Mouse (Mus musculus) embryo, embryonic 11.5 days (tissue): ENCODE data around the gene Fbxo28.
A peak's percentile ranks its signal among the peaks of the same experiment; 100 is the strongest.

Experiments
- DNase-seq: peaks from one replicate; pipeline ENCODE4 v3.0.0-alpha.2; 2012; ENCODE audit warnings: low read depth, low spot score

The Fbxo28 gene

DNA sequence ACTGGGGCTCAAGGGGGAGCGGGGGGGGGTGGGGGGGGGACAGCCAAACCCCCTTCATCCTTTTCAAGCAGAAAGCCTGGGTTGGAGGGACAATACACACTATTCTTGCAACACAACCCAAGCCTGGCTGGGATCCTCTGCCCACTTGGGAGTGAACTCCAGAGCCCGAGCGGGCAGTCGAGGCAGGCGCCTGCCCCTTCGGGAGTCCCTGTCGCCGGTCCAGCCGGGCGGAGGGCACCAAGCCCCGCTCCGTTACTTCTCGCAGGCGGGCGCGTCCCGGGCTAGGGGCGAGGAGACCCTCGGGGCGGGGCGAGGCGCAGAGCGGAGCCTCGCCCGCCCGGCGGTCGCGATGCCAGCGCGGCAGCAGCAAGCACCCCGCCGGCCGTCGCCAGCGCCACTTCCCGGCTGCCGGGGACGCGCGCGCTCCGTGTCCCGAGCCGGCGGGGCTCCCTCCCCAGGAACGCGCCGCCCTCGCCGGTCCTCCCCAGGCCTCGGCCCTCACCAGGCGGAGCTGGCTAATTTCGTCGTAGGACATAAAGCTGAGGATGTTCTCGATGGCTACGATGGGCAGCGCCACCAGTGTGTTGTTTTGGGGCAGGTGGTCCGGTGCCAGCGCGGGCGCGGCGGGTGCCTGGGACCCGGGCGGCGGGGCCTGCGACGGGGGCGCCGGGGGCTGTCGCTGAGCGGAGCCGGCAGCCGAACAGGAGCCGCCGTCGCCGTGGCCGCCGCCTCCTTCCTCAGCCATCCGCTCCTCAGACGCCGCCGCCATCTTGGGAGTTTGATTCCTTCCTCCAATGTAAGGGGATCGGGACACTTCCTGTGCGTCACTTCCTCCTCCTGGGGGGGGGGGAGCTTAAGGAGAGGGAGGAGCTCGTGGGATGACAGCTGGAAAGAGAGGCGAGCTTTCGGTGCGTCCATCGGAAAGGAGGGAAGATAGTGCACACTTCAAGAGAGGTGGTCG is at the start of gene Fbxo28:
Fbxo28 (minus strand) TSS at position 809 of the 961 bp plus-strand sequence.
- peak; percentile 68 for DNase-seq

DNA sequence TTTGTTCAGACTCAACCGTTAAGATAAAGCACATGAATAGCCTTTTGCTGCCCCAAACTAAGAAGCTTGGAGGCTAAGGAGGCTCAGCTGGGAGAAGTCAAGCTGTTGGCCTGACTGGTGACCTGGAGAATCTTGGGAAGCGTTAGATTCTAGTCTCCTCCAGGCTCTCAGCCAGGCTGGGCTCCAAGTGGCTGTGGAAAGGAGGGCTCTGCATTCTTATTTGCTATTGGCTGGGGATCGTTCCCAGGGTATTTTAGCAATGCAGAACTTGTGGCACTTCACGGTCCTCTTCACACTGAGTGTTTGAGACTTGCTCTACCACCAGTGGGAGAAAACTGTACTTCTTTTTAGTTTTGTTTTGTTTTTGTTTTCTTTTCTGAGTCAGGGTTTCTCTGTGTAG is 47.3 kb upstream of the Fbxo28 start:
- DNase-seq, result no peak

DNA sequence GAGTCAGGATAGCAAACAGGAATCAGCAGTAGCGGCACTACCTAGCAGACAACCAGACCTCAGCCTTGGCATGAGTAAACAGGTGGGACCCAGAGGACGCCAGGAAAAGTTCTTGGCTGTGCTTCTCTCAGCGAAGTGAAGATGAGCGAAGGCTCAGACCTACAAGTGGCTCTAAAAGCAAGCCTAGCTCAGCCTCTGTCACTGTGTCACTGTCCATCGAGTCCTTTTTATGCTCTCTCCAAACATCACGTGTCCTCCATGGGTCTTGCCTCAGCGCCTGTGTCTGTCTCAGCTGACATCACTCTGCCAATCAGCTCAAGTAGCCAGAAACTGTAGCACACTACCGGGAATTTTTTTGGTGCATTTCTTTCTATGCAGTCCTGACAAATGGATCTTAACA is 45.0 kb upstream of the Fbxo28 start:
- DNase-seq, result no peak

DNA sequence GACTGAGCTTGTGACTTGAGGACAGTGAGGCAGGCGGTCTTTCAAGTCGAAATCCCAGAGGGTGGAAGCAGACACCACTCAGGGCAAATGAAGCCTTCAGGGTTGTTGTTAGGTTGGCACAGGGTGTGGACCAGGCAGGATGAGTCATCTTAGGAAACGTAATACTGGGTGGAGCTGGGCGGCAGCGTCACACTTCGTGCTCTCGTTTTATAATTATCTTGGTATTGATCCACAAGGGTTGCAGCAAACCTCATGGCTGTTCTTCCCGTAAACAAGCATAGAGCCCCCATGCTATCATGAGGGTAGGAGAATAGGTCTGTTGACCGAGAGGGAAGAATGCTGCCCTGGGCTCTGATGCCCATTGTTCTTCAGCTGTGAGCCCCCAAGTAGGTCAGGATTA is 41.7 kb upstream of the Fbxo28 start:
- DNase-seq, result no peak

DNA sequence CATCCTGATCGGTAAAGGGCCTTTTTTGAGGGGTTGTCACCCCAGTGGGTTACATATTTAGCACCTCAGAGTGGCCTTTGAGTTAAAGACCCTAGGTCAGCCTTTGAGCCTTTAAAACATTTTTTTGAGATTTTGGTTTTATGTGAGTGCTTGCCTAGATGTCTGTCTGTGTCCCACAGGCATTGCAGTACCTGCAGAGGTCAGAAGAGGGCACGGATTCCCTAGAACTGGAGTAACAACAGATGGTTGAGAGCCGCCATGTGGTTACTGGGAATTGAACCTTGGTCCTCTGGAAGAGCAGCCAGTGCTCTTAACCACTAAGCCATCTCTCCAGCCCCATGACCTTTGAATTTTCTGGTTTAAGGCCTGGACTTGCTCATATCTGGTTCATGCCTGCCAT is 39.9 kb upstream of the Fbxo28 start:
- DNase-seq, result no peak

DNA sequence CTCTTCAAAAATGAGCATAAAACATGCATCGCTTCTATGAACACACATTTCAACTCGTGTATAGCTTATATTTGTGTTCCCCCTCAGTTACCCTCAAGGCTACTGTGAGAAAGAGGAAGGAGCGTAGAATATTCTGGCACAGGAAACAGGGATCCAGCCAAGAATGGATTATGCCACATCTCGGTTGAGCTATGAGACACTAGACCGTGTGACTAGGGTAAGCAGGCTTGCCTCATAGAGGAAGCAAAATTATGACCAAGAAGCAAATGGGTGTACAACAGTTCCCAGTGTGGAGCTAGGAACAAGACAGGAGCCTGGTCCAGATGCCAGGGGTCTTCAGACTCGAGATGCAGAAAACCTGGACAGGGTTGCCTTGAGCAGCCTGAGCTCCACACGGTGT is 39.3 kb upstream of the Fbxo28 start:
- DNase-seq, result no peak

DNA sequence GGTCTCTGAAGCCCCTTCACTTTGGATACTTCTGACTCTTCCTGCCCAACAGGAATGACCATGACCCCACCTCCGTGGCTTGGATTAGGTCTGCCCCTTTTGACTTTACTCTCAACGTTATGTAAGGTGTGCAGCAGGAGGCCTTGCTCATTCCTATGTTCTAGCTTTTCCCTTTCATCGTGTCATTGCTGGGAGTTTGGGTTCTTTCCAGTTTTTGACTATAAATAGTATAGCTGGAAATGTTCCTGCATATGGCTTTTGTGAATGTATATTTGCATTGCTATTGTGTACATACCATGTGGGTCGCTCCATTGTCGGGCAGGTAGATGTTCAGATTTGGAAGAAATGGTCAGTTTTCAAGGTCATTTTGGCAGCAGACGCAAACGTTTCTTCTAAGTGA is 37.4 kb upstream of the Fbxo28 start:
- no peak for DNase-seq

DNA sequence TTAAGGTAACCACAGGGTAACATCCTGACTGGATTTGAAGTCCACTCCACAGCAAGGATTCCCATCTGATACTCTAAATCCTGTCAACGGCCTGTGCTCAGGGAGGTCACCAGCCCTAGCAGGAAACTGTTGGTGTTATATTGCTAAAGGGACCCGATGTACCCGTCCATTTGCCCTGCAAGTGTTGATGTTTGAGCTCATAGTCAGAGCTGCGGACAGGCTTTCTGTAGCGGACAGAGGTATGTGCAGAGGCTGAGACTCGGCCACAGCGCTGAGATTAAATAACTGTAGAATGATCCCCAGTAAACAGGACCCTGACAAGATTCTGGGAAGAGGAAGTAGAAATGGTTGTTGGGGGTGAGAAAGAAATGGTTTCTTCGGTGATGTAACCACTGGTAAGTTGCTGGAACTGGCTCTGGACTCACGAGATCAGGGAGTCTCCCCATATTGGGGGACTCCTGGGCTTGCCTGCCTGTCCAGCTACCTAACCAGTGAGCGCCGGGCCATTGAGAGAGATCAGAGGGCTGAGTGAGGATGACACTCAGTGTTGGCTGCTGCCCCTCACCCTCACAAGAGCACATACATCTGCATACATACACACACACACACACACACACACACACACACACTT is 36.9 kb upstream of the Fbxo28 start:
- no peak for DNase-seq

DNA sequence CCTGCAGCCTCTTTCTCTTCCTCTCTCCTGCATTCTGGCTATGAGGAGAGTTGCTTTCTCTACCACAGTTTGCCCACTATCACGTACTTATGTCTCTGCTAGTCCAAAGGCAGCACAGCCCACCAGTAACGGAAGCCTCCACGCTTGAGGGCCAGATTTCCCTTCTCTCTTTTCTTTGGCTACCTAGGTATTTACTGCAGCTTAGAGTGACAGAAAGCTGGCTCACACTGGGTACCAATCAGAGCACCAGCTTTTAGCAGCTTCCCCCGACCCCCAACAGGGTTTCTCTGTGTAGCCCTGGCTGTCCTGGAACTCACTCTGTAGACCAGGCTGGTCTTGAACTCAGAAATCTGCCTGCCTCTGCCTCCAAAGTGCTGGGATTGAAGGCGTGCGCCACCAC is 36.1 kb upstream of the Fbxo28 start:
- DNase-seq, result no peak

DNA sequence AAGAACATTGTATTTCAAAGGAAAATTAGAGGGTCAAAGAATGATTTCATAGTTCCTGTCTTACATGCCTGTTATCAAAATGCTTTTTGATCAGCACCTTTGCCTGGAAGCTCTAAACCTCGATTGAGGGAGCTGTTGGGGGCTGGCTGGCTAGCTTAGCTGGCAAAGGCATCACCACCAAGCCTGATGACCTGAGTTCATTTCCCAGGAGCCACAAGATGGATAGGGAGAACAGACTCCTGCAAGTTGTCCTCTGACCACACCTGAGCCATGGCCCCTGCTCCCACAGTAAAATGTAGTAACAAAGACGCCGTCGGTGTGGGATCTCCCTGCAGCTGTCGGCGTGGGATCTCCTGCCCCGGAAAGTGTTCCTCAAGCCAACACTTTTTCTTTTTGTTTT is 35.4 kb upstream of the Fbxo28 start:
- no peak for DNase-seq

DNA sequence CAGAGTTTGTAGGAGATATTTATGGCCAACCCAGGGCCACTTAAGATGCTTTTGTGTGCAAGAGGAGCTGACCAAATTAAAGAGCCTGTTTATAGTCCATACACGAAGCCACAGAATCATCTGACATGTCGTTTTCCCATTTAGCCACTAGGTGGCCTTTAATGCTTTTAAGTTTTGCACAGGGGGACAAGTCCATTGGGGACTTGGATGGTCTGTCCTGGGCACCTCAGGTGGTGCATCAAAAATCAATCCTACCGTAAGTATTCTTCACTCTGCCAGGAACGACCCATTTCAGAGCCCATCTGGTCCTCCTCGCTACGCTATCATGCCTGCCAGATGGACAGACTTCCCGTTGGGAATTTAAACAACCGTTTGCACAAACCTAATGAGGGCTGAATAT is 34.8 kb upstream of the Fbxo28 start:
- peak; percentile 61 for DNase-seq

DNA sequence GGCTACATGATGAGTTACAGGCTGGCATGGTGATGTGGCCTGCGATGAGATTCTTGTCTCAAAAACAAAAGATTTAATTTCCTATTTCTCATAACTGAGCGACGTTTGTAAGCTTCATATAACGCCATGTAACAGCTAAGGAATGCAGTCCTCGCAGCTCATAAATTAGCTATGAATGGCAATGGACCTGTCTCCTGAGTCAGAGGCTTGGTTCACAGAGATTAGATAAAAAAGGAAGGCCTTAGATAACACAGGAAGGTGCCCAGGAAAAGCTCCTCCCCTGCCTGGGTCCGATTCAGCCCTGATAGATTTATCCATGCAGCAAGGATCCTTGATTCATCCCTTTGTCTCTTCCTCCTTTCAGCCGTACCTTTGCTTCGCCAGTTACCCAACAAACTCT is 30.5 kb upstream of the Fbxo28 start:
- no peak for DNase-seq

DNA sequence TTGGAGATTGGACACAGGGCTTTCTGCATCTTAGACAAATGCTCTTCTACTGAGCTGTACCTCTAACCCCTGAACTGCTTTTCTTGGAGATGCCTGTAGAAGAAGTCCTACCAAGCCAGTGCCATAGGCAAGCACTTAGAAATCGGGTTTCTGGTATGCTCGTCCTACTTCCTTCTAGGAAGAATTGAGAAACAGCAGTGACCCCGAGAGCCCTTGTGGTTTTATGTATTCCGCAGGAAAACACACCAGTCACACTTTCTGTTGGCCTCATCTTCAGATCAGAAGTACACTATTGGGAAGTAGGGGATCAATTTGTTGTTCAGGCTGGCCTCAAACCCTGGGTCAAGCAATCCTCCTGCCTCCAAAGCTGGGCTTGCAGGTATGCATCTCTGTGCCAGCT is 28.0 kb upstream of the Fbxo28 start:
- DNase-seq, result no peak

DNA sequence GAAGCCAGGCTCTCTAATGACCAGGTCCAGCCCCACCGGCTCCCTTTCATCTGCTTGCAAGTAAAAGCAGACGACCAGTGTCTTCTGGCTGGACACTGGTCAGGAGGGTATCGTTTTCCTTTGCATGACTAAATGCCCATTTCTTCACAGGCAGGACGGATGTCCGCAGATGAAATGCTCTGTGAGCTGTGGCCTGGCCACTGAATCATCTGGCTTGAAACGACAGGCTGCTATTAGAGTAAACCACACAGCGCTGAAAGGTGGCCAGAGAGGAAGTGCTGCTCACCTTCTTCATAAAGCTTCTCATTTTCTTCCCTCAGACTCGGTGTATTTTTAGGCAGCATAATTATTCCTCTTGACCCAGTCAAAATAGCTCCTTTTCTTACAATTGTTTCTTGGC is 27.4 kb upstream of the Fbxo28 start:
- DNase-seq, result no peak

DNA sequence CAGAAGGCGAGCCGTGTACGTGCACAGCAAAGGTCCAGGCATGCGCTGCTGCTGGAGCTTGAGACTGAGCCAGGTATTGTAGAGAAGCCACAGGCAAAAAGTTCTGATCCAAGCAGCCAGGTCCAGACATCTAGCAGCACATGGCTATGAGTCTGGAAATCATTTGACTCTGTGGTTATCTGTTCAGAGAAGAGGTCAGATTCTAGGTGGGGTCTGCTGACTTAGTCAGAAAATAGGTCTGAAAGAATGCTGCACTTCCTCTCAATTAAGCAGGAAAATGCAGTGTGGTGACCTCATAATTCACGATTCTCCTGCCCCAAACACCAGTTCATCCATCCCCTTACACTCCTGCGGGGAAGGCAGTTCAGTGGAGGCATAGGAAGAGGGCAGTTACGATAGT is 26.9 kb upstream of the Fbxo28 start:
- no peak for DNase-seq

DNA sequence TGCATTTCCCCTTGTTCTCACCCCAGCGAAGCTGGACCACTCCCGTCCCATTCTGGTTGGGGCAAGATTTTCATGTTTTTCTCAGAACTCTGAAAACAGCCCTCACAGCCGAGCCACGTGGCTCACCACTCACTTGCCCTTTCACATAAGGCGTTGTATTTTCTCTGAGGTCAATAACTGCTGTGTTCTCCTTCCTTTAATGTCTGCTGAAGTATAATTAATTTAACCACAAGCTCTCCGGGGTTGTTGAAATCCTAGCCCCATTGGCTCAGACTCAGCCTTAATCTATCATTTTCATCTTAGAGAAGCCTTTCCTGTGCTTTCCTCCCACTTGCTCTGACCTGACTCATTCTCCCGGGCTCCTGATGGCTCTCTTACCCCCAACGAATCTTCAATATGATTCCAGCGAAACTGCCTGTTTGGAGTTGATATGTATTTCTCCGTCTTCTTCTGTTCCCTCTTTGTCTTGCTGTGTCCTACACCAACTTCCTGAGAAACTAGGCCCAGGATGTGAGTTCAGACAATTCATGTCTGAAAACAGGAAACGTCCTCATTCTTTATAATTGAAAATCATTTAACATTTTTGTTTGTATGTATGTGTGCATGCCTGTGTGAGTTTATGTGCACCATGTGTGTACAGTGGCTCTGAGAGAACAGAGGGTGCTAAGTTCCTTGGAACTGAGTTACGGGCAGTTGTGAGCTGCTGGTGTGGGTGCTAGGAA is 22.4 kb upstream of the Fbxo28 start:
- no peak for DNase-seq

DNA sequence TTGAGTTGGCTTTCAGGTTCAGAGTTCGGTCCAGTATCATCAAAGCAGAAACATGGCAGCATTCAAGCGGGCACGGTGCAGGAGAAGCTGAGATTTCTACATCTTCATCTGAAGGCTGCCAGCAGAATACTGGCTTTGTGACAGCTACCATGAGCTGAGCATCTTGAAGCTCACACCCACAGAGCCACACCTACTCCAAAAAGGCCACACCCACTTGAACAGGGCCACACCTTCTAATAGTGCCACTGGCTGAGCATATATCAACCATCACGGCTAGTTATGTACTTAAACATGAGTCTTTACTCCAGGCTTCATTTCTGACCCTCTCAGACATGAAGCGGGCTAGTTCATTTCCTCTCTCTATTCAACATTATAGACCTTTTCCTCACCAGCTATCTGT is 21.3 kb upstream of the Fbxo28 start:
- DNase-seq, result no peak

DNA sequence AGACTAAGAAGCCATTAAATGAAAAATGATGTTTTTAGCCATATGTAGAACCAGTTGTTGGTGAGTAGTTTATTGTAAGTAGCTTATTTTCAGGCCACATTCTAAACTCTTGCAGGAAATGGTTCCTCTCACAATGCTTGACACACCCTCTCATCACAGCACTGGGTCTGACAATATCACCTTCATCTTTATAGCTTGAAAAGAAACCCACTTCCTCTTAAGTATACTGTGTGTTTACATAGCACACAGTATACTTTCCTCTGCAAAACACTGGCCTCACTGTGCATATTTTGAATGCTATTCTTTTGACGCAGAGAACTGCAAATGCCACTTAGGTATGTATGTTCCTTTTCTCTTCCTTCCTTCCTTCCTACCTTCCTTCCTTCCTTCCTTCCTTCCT is 16.7 kb upstream of the Fbxo28 start:
- no peak for DNase-seq

DNA sequence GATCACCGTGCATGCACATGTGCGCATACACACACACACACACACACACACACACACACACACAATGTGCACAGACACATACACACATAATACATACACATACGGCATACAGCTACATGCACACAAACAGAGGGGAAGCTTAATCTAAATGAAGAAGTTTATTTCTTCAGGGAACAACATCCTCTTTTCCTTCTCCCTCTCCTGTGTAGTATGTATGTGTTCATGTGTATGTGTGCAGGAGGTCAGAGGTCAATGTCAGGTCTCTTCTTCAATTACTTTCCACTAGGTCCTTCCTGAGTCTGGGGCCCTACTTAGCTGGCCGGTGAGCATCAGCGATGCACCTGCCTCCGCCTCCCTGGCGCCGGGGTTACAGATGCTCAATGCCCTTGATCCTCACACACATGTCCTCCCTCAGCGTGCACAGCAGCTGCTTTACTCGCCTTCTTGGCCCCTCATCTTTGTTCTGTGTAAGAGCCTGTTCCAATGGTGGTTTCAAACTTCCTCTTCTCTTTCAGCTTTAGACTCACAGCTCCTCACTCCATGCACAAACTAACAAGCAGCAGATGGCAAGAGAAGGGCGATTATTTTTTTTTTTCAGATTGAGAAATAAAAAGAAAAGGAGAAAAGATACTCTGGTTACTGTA is 13.2 kb upstream of the Fbxo28 start:
- DNase-seq, result no peak

DNA sequence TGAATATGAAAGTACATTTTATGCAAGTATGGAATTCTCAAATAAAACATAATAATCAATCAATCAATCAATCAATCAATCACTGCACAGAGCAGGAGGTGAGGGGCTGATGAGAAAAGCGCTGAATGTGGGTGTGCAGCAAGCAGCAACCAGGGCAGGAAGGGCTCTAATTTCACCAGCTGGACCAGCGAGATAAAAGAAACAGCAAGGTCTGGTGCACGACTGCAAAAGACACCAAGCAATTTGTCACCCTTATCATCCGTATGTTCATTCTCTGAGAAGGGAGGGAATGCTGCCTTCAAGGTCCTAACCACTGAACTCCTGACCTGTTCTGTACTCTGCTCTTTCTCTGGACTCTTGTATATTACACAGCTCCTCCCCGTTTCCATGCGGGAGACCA is 8.1 kb upstream of the Fbxo28 start:
- DNase-seq, result no peak

DNA sequence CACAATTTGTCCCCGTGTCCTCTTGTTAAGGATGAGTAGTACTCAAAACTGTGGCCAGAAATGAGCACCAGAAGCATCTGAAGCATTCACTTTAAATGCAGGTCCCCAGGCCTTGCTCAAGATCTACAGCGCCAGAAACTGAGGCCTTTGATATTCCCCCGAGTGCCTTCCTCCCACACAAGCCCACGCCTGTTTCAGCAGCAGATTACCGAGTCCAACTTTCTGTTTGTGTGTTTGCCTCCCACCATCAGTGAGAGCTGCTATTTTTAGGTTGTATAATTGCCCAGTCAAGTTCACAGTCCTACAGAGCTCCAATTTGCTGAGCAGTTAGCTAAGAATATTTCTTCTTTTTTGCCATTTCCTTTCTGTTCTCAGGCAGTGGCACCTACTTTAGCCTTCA is 5.1 kb upstream of the Fbxo28 start:
- no peak for DNase-seq

DNA sequence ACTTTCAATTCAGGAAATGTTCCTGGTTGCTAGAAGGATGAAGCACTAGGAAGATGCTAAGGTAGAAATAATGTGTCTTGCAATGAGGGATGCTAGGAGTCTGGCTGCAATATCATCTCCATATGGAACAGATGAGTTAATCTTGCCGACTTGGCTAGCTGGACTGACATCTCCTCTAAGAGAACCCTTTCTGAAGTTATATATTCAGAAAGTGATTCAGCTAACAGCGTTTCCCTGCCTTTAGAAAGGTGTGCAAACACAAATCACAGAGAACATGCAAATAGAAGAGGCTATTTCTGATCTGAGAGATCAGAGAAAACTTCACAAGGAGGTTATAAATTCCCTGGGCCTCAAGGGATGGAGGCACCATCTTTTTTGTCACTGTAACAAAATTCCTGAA is 4.4 kb upstream of the Fbxo28 start:
- no peak for DNase-seq
